Mouse (Mus musculus): ENCODE results near the gene Sarm1.
"Not testable (repeated sequence)": the region's sequence is repeated elsewhere in the genome, so short reads cannot be mapped to it uniquely, and the experiment has no call there.

Sarm1 gene

GRCm38 (mm10) chr11:78497544-78498522, at the start of gene Sarm1:
TSS of gene Sarm1 (minus strand) at chr11:78497754.
- DNase-seq (ENCODE audit: low spot score in 2 of 2): peak; percentile 84 to 86

DNA sequence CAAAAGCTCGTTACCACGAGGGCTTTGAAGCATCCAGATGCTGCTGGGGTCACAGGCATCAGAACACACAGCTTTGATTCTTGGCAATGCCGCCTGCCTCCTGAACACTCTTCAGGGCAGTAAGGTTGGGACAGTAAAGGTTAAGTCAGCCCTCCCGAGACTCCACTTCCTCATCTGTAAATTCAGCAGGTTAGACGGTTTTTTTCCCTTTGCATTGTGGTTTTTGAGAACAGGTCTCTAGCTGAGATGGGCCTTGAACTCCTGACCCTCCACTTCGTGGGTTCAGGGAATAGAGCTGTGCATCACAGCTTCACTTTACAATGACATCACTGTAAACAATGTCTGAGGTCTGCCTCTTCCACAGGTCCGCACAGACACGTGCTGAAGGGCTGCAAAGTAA, 47.6 kb upstream of the Sarm1 start:
- DNase-seq (ENCODE audit: low spot score in 2 of 2): no peak

GRCm38 (mm10) chr11:78544449-78545111, 47.0 kb upstream of the Sarm1 start:
- DNase-seq (ENCODE audit: low spot score in 2 of 2): no peak

DNA sequence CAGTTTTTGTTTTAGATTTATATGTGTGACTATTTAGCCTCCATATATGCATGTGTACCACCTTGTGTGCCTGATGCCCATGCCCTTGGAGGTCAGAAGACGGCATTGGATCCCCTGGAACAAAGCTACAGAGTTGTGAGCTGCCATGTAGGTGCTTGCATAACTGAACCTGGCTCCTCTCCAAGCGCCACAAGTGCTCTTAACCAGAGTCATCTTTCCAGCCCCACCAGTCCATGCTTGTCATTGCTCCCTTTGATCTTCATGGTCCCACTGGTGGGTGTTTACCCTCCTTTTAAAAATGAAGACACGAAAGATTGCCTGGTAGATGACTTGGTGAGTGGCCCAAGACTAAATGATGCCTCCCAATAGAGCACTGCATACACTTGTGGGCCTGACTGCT, 42.8 kb upstream of the Sarm1 start:
- DNase-seq (ENCODE audit: low spot score in 2 of 2): no peak

- DNase-seq (ENCODE audit: low spot score in 2 of 2): no peak
Observed at GRCm38 (mm10) chr11:78536690-78537084, 39.1 kb upstream of the Sarm1 start.

GRCm38 (mm10) chr11:78536080-78536689, 38.6 kb upstream of the Sarm1 start, which contains the start of the genes Tnfaip1 and Ift20:
TSS of gene Tnfaip1 (minus strand) at chr11:78536332.
TSS of gene Ift20 (plus strand) at chr11:78536361.
- DNase-seq (ENCODE audit: low spot score in 2 of 2): peak; percentile 96 to 98

DNA sequence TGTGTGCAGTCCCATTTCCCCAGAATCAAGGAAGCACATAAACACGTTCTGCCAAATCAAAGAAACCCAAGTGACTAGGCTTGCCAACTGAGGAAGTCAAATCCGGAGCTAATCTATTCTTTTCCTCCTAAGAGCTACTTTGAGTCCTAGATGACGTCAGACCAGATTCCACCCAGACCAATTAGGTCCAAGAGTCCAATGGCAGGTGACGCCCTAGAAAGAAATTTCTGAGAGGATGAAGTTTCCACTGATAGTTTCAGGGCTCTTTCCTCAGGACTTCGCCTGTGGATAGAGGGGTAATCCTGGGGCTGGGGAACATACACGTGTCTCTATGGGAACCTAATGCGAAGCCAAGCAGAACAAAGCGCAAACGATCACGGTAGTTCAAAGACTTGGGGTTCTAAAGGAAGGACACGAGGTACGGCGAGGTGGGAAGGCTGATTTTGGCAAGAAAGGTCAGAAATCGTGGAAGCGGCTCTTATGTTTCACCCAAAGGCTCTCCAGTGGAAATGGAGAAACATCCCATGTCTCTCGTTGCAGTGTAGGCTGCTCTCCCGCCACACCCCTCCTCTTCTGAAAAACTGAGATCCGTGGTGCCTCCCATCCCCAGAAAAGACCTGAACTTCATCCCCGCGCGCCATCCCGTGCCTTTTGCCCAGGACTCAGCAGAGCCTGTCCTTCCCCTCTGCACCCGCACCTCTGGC, 38.0 kb upstream of the Sarm1 start:
- no peak for DNase-seq (ENCODE audit: low spot score in 2 of 2)

GRCm38 (mm10) chr11:78534516-78534915, 37.0 kb upstream of the Sarm1 start:
- no peak for DNase-seq (ENCODE audit: low spot score in 2 of 2)

DNA sequence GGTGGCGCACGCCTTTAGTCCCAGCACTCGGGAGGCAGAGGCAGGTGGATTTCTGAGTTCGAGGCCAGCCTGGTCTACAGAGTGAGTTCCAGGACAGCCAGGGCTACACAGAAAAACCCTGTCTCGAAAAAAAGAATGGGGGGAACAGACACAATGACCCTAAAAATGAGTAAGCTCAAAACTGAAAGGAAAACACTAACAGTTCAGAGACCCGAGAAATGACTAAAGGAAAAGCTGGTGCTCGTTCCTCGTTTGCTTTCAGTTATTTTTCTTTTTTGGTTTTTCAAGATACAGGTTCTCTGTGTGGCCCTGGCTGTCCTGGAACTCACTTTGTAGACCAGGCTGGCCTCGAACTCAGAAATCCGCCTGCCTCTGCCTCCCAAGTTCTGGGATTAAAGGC, 34.0 kb upstream of the Sarm1 start:
- DNase-seq (ENCODE audit: low spot score in 2 of 2): not testable (repeated sequence)

- DNase-seq (ENCODE audit: low spot score in 2 of 2): no peak
Observed at GRCm38 (mm10) chr11:78531046-78531445, 33.5 kb upstream of the Sarm1 start.

DNA sequence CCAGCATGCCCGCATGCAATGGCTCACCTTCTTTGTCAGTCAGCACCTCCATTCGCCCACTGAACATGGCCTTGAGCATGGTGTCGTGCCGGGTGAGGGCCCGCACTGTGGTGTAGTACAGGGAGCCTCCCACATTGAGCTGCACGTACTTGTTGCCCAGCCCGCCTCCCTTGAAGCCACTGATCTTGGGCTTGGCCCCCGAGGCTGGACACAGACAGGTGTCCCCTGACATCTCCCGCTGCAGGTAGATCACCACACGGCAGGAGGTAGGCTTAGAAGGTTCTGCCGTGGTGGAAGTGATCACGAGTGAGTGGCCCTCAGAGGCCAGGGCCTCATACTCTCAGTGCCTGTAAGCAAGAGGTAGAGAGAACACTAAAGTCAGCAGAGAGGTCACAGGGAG, 32.4 kb upstream of the Sarm1 start:
- DNase-seq (ENCODE audit: low spot score in 2 of 2): no peak

- no peak for DNase-seq (ENCODE audit: low spot score in 2 of 2)
Observed at GRCm38 (mm10) chr11:78528714-78529113, 31.2 kb upstream of the Sarm1 start.

GRCm38 (mm10) chr11:78524838-78525237, 27.3 kb upstream of the Sarm1 start:
- DNase-seq (ENCODE audit: low spot score in 2 of 2): no peak

DNA sequence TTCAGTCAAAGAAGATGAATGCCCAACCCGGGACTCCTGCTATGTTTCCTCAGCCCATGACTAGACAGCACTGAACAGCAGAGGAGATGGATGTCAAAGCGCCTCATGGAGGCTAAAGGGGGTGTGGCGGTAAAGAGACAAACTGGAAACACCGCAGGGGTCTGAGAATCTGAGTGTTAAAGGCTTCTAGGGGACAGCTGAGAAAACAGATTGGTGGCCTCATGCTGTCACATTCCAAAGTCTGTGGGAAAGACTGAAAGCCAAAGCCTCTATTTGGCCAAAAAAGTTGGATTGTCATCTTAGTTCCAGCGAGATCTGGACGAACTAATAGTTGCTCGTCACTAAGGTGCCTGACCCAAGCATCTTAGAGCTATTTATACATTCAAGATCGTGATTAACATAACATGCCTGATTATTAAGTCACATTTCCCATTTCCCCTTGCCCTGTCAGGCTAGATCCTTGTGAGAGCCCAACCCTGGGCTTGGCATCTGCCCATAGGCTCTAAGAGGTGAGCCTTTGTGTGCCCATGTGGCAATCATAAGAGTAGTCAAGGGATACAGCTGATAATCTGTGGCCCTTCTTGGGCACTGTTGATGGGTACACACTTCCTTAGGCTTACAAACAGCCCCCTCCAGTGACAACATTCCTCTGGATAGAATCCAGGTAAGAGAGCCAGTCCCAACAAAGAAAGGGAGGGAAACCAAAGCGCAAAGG, 25.8 kb upstream of the Sarm1 start:
- DNase-seq (ENCODE audit: low spot score in 2 of 2): no peak

DNA sequence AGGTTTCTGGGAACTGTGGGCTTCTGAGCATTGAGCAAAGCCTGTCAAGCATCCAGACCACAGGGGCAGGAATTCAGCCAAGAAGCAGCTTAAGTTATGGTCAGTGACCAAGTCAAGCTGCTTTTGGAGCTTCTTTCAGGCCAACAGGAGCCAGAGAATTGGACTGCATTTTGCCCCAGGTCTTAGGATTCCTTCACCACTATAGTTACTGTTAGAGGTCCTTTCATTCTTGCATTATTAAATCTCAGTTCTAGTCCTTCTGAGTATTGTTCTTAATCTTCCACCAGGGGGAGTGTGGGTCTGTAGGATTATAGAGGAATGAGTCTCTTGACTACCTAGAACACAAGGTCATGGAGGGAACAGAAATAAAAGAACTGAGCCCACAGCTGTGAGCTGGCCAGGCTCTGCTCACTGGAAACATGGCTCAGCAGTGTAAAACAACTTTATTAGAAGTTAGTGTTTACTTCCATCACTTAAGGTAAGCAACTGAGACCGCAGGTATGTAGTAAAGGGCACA, 25.0 kb upstream of the Sarm1 start:
- no peak for DNase-seq (ENCODE audit: low spot score in 2 of 2)

GRCm38 (mm10) chr11:78521880-78522279, 24.3 kb upstream of the Sarm1 start:
- no peak for DNase-seq (ENCODE audit: low spot score in 2 of 2)

GRCm38 (mm10) chr11:78518931-78519330, 21.4 kb upstream of the Sarm1 start:
- DNase-seq (ENCODE audit: low spot score in 2 of 2): no peak

GRCm38 (mm10) chr11:78515549-78516325, 18.2 kb upstream of the Sarm1 start:
- DNase-seq (ENCODE audit: low spot score in 2 of 2): no peak

DNA sequence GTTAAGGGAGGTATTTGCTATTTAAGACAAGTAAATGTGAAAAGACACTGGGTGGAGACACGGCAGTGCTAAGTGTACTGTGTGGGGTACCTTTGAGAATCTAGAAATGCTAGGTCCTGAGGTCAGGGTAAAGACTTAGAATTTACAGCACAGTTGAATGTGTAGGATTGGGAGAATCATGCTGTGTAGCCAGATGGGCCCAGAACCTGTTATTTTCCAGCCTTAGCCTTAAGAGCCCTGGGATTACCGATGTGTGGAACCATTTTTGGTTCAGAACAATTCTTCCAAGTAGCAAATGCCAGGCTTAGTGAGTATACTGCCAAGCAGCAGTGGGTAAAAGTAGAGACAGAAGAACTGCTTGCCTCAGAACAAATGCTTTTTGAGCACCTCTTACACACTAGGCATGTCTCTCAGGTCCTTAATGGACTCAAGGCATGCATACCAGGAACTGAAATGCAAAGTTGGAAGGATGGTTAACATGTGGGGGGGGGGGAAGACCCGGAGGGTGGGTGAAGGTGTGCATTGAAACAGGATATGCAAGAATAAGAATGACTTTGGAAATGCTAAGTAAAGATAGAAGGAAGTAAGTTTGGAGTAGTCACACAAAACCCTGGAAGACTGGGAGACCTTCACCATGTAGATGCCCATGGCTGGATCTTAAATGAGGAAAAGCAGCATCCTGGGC, 15.7 kb upstream of the Sarm1 start:
- no peak for DNase-seq (ENCODE audit: low spot score in 2 of 2)
